Mouse (Mus musculus) megakaryocyte progenitor cell, adult 5-6 weeks (primary cell): ENCODE results near the gene Apopt1. TPM values are rescaled to one million over a fixed set of nuclear protein-coding genes. Genes with fewer than 3 reads are reported as not detected.
"Not testable (repeated sequence)": the region's sequence is repeated elsewhere in the genome, so short reads cannot be mapped to it uniquely, and the experiment has no call there.

Experiments
- ATAC-seq: replicated peaks from 2 replicates; pipeline ENCODE4 v1.8.0; 2016; ENCODE audit warnings: mild to moderate bottlenecking, moderate TSS enrichment, inconsistent platforms; ENCODE audit not compliant: poor library complexity
- total RNA-seq, 2 experiments: library from RNA; stranded (forward) in 1 of 2; stranded (reverse) in 1 of 2; fragments of 157-497, 149-512 nt in 1 of 2; fragments of 200-1000 nt in 1 of 2; gene quantifications; 2 replicates each; pipeline versions ENCODE4 v1.2.3 to v1.2.4; 2015 to 2017

Gene Apopt1
- total RNA-seq, 2 experiments from 2014 or later, result 54.7 to 67.5 TPM

GRCm38 (mm10) chr12:111704609-111705008 lies 8.5 kb upstream of the Apopt1 start:
- ATAC-seq, result no peak

DNA sequence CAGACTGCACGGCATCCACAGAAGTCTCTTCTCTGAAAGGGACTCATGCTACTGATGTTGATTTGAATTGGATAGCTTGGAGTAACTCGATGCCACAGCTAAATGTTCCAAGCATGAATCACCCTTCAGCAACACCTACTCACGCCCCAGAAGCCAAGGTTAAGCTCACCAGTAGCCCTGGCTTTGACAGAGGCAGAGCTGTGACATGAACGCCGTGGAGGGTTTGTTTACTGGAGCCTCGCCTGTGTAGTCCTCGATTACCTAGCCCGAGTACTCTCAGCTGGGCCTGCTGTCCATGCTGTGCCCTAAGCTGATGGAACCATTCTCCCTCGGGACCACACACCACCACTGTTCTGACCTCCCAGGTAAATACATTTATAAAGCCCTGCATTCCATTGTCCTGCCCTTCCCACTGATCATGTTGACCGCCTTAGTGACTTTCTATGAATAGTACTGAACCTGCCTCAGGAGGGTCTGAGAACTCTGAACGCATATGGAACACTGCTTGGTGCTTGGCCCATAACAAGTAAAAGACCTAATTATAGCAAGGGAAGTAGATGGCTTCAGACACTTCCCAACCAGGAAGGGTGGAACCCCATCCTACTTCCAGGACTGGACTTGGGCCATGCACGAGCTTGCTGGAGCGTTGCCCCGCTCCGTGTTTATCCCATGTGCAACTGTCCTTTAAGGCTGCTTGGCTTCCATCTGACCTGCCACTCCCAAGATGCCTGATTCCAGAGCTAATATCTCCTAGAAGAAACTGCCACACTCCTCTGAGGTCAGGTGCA lies 7.7 kb upstream of the Apopt1 start:
- no peak for ATAC-seq

DNA sequence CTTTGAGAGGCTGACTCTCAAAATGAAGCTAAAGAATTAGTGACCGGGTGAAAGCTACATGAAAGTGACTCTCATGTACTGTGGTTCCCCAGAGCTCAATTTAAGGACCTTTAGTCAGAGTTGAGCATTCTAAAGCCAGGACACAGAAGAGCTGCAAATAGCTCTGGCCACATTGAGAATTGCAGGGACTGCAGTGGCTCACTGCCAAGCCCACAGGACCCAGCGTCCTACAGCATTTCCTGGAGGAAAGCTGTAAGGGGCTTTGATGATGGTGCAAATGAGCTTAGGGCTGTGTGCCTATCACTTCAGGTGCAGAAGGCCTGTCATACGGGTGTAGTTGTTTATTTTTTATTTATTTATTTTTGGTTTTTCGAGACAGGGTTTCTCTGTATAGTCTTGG lies 4.9 kb upstream of the Apopt1 start:
- no peak for ATAC-seq

DNA sequence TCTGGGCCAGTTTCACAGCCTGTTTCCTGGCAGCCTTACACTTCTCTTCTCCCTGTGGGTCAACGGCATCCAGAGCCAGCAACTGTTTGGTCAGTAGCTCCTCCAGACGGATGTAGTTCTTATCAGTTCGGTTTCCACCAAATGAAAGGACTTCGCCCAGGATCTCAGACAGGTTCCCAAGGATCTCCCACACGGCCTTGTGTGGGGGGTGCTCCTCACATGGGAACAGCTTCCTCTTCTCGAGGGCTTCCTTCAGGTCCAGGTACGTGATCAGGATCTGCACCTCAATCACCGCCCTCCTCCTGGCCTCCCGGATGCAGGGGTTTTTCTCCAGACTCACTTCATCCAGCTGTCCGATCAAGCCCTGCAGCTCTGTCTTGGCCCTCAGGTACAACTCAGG lies 3.0 kb upstream of the Apopt1 start:
- no peak for ATAC-seq

GRCm38 (mm10) chr12:111712476-111712875 lies 585 bp upstream of the Apopt1 start:
- ATAC-seq, result 0 out of 2 replicates have a peak, but pooled peaks have one; percentile 3

GRCm38 (mm10) chr12:111713880-111714279 lies 819 bp downstream of the Apopt1 start:
- ATAC-seq, result not testable (repeated sequence)

GRCm38 (mm10) chr12:111716505-111716904 lies 3.4 kb downstream of the Apopt1 start:
- no peak for ATAC-seq

DNA sequence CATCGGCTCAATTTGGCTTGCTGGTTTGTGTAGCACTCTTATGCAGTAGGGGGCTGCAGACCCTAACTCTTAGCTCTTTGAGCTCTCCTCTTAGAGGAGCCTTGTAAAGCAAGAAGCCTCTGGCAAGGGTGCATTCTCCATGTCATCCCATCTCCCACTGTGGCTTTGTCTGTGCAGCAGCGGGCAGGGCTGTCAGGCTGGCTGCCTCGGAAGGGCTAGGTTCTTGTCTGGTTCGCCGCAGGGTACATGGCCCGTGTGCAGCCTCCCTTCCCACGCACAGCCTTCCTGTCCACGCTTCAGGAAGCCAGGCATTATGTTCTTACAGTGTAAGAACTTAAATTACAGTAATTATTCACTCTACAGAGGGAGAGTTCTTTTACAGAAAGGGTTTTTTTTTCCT lies 5.6 kb downstream of the Apopt1 start:
- ATAC-seq, result no peak

DNA sequence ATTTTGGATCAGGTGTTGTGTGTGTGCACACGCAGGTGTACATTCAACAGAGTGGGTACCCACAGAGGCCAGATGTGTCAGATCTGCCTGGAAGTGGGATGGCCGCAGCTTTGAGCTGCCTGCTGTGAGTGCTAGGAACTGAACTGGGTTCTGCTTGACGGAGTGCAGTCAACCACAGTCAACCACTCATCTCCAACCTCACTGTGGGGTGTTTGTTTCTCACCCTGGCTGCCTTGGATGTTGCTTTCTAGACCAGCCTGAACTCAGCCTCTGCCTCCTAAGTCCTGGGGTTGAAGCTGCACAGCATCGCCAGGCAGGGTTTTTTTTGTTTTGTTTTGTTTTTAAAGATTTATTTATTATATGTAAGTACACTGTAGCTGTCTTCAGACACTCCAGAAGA lies 7.2 kb downstream of the Apopt1 start:
- no peak for ATAC-seq

GRCm38 (mm10) chr12:111722654-111723053 lies 9.6 kb downstream of the Apopt1 start:
- ATAC-seq, result 0 out of 2 replicates have a peak, but pooled peaks have one; percentile 45

DNA sequence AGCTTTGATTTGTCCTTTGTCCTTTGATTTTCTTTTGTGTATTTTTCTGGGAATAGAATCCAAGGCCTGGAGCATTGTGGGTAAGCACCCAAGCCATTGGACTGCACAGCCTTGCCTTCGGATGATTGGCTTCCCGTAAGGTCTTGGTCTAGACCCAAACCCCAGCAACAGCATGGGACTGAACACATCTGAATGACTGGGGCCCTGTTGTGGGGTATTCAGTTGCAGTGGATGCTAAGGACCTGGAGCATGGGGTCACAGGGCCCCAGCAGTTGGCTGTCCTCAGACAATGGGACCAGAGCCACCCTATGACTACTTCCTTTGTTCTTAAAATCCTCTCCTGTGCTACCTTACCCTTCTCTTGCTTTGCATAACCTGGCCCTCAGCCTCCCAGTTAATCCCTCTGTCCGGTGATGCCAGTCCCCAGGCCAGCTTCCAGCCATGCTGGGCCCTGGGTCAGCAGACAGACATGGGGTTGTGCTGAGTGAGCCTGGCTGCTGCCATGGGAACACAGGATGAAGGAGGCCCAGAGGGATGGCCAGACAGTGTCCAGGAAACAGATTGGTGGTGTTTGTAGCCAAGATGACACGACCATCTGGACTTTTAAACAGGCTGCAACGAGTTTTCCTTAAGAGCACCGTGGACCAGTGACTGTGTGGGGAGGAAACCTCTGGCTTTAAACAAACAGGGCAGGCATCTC lies 11.7 kb downstream of the Apopt1 start:
- ATAC-seq, result no peak

DNA sequence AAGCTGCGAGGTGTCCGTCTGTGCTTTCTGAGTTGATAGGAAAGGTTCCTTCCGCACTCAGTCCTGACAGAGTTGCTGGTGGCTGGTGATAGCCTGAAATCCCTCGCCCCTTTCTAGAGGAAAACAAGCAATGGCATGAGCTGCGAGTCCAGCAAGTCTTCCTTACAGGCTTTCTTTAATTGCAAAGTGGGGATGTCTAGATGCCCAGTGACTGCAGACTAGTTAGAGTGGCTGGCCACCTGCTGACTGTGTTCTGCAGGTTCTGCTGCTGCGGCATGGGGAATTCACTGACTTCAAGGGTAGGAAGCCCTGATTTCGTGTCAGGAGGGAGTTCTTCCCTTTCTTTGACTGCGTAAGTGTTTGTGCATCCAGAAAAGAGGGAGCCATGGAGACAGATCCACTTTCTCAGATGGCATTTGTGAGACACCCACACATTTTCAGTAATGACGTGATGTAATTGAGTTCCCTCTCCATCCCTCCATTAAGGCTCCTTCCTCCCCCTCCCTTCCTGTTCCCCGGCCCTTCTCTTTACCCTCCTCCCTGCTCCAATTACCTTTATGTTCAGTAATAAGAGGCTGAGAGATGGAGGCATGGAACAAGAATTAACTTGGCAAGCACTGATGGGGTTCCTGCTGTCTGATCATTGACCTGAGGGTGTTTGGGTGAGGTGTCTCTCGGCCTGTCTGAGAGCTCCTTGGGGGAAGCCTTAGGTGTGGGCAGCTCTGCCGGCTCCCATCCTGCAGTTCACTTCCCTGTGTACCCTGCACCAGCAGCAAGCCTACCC lies 12.5 kb downstream of the Apopt1 start:
- no peak for ATAC-seq

- peak; percentile 82 for ATAC-seq
Observed at GRCm38 (mm10) chr12:111726122-111726463, 13.0 kb downstream of the Apopt1 start.

GRCm38 (mm10) chr12:111727956-111728355 lies 14.9 kb downstream of the Apopt1 start:
- ATAC-seq, result no peak

DNA sequence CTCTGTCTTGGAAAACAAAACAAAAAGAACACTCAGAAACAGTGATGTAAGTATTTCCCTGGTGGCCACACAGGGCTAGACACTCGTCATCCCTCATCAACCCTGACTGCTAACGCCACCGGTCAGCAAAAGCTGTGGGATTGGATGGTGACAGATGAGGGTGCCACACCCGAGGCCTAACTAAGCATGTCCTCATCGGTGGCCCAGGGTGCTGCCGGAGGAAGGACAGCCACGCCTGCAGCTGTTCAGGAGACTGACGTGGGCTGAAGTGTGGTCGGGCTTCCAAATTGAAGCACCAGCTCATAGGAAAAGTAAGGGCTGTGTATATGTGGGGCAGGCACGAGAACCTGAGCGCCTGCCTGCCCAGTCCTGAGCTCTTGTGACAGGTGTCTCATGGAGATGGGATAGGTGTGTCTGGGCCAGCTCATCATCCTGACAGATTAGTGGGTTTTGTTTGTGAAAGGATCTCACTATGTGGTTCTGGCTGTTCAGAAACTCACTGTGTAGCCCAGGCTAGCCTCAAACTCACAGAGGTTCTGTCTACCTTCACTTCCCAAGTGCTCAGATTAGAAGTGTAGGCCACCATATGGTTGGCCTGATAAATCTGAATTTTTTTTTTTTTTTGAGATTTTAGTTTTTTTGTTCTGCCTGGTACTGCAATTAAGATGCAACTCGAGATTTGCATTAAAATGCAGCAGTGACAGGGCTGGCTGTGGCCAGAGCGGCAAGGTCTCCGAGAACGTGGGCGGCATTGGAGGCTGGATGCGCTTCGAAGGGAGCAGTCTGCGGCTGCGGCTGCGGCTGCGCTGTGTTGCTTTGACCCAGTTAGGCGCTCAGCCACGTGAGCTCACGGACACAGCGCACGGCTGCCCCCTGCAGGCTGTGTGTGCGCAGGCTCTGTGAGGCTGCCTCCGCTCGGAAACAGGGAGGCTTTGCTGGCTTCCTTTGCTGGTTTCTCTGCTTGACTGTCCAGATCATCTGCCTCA lies 19.1 kb downstream of the Apopt1 start:
- ATAC-seq, result peak; percentile 100

GRCm38 (mm10) chr12:111732921-111733320 lies 19.9 kb downstream of the Apopt1 start:
- 0 out of 2 replicates have a peak, but pooled peaks have one; percentile 2 for ATAC-seq

- ATAC-seq, result no peak
Observed at GRCm38 (mm10) chr12:111734912-111735311, 21.9 kb downstream of the Apopt1 start.

DNA sequence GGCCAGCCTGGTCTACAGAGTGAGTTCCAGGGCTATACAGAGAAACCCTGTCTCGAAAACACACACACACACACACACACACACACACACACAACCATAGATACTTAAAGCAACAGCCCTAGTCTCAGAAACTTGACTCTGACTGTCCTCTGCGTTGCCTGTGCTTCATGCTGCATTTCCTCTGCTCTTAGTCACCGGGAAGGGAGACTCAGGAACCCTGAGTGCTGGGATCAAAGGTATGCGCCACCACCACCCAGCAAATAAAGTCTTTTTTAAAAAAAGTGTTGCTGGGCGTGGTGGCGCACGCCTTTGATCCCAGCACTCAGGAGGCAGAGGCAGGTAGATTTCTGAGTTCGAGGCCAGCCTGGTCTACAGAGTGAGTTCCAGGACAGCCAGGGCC lies 23.6 kb downstream of the Apopt1 start:
- not testable (repeated sequence) for ATAC-seq

DNA sequence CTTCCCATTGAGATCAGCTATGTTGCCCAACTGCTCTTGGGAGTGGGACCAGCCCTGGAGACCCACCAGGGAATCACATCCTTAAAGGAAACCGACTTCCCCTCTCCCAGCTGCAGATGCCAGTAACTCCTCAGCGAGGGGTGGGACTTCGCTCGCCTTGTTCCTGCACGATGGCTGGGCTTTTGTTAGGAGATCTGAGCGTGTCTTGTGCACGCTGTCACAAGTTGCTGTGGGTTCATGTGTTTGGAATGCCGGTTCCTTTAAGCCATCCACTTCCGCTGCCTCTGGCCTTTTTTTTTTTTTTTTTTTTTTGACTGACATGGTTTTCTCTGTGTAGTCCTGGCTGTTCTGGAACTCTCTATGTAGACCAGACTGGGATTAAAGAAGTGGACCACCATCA lies 24.3 kb downstream of the Apopt1 start:
- no peak for ATAC-seq

- ATAC-seq, result peak; percentile 71
Observed at GRCm38 (mm10) chr12:111738754-111739153, 25.7 kb downstream of the Apopt1 start.
